Mouse (Mus musculus): Measurements from ENCODE around the gene Nf2. TPM values are rescaled to one million over a fixed set of nuclear protein-coding genes. Genes with fewer than 3 reads are reported as not detected.

The Nf2 gene
- polyA plus RNA-seq, 2 experiments = 10.7 to 12.1 TPM

GRCm38 (mm10) chr11:4831066-4831465, 18.3 kb downstream of the Nf2 start:
- TF ChIP-seq CTCF (IDR thresholded peaks at IDR 0.05; ENCODE audit: low read depth) = no peak
- no peak for TF ChIP-seq EP300 (IDR thresholded peaks at IDR 0.05; ENCODE audit: low read depth)
- ATAC-seq (ENCODE audit: insufficient read depth) (no peak), DNase-seq (ENCODE audit: low read depth in 3 of 3, low spot score in 3 of 3) (no peak)
- no peaks in the 10 kb centered on the region for H3K27me3 ChIP-seq (ENCODE audit: control insufficient read depth, insufficient read depth, low read length)
- H3K36me3 ChIP-seq (replicated peaks; ENCODE audit: control insufficient read depth, insufficient read depth, low read depth) = no peaks in the 10 kb centered on the region
- no peak overlapping the region for H3K27ac ChIP-seq
- no peak overlapping the region for H3K4me2 ChIP-seq (ENCODE audit: low read depth)
- H3K4me1 ChIP-seq (replicated peaks; ENCODE audit: control insufficient read depth in 2 of 2, insufficient read depth in 2 of 2, low read length in 1 of 2) = peaks cover 0 to 5% of the 10 kb centered on the region in 2 experiments; a peak in 1 of 4 replicates
- H3K4me3 ChIP-seq (ENCODE audit: insufficient read depth in 1 of 2, low read depth in 2 of 2, low read length in 2 of 2) = no peak overlapping the region
- no peak overlapping the region for H3K9ac ChIP-seq (replicated peaks)
- H3K9me3 ChIP-seq (ENCODE audit: control insufficient read depth, low read length) = no peaks in the 10 kb centered on the region

- Histone ChIP-seq H3K9me3 (ENCODE audit: control insufficient read depth, low read length) (no peaks in the 10 kb centered on the region), H3K4me1 (replicated peaks; ENCODE audit: control insufficient read depth in 2 of 2, insufficient read depth in 2 of 2, low read length in 1 of 2) (0 out of 4 replicates have a peak, but pooled peaks cover 0 to 2% of the 10 kb centered on the region in 2 experiments), H3K9ac (replicated peaks) (no peak overlapping the region), H3K4me2 (ENCODE audit: low read depth) (no peak overlapping the region), H3K27ac (no peak overlapping the region), H3K27me3 (ENCODE audit: control insufficient read depth, insufficient read depth, low read length) (no peaks in the 10 kb centered on the region), H3K36me3 (replicated peaks; ENCODE audit: control insufficient read depth, insufficient read depth, low read depth) (no peaks in the 10 kb centered on the region), H3K4me3 (ENCODE audit: insufficient read depth in 1 of 2, low read depth in 2 of 2, low read length in 2 of 2) (no peak overlapping the region)
- TF ChIP-seq CTCF (IDR thresholded peaks at IDR 0.05; ENCODE audit: low read depth) = no peak
- TF ChIP-seq EP300 (IDR thresholded peaks at IDR 0.05; ENCODE audit: low read depth) = no peak
- 73% methylated on average over 2 of the region's 2 CpGs for WGBS (ENCODE audit: insufficient replicate concordance)
- ATAC-seq (ENCODE audit: insufficient read depth) (no peak), DNase-seq (ENCODE audit: low read depth in 3 of 3, low spot score in 3 of 3) (no peak)
Observed at GRCm38 (mm10) chr11:4827916-4828315, 21.4 kb downstream of the Nf2 start.

GRCm38 (mm10) chr11:4827340-4827739, 22.0 kb downstream of the Nf2 start:
- TF ChIP-seq CTCF (IDR thresholded peaks at IDR 0.05; ENCODE audit: low read depth) (no peak), EP300 (IDR thresholded peaks at IDR 0.05; ENCODE audit: low read depth) (no peak)
- no peaks in the 10 kb centered on the region for H3K9me3 ChIP-seq (ENCODE audit: control insufficient read depth, low read length)
- H3K4me3 ChIP-seq (ENCODE audit: insufficient read depth in 1 of 2, low read depth in 2 of 2, low read length in 2 of 2) = no peak overlapping the region
- H3K9ac ChIP-seq (replicated peaks) = no peak overlapping the region
- 0 out of 4 replicates have a peak, but pooled peaks cover 0 to 2% of the 10 kb centered on the region in 2 experiments for H3K4me1 ChIP-seq (replicated peaks; ENCODE audit: control insufficient read depth in 2 of 2, insufficient read depth in 2 of 2, low read length in 1 of 2)
- H3K27ac ChIP-seq = no peak overlapping the region
- no peaks in the 10 kb centered on the region for H3K36me3 ChIP-seq (replicated peaks; ENCODE audit: control insufficient read depth, insufficient read depth, low read depth)
- no peak overlapping the region for H3K4me2 ChIP-seq (ENCODE audit: low read depth)
- ATAC-seq (ENCODE audit: insufficient read depth) (no peak), DNase-seq (ENCODE audit: low read depth in 3 of 3, low spot score in 3 of 3) (no peak)
- H3K27me3 ChIP-seq (ENCODE audit: control insufficient read depth, insufficient read depth, low read length) = no peaks in the 10 kb centered on the region

GRCm38 (mm10) chr11:4826152-4826778, 23.1 kb downstream of the Nf2 start:
- DNase-seq (ENCODE audit: low read depth in 3 of 3, low spot score in 3 of 3) = no peak
- Histone ChIP-seq H3K36me3 (replicated peaks; ENCODE audit: control insufficient read depth, insufficient read depth, low read depth) (no peaks in the 10 kb centered on the region), H3K27me3 (ENCODE audit: control insufficient read depth, insufficient read depth, low read length) (no peaks in the 10 kb centered on the region), H3K27ac (no peak overlapping the region), H3K4me3 (ENCODE audit: insufficient read depth in 1 of 2, low read depth in 2 of 2, low read length in 2 of 2) (no peak overlapping the region), H3K4me1 (replicated peaks; ENCODE audit: control insufficient read depth in 2 of 2, insufficient read depth in 2 of 2, low read length in 1 of 2) (0 out of 4 replicates have a peak, but pooled peaks cover 0 to 2% of the 10 kb centered on the region in 2 experiments), H3K9ac (replicated peaks) (no peak overlapping the region), H3K4me2 (ENCODE audit: low read depth) (no peak overlapping the region), H3K9me3 (ENCODE audit: control insufficient read depth, low read length) (no peaks in the 10 kb centered on the region)
- no peak for ATAC-seq (ENCODE audit: insufficient read depth)
- TF ChIP-seq CTCF (IDR thresholded peaks at IDR 0.05; ENCODE audit: low read depth) (no peak), EP300 (IDR thresholded peaks at IDR 0.05; ENCODE audit: low read depth) (no peak)
- 67% methylated on average over 3 of the region's 3 CpGs for WGBS (ENCODE audit: insufficient replicate concordance)

- 59% methylated on average over 6 of the region's 6 CpGs for WGBS (ENCODE audit: insufficient replicate concordance)
- H3K9me3 ChIP-seq (ENCODE audit: control insufficient read depth, low read length) = no peaks in the 10 kb centered on the region
- no peak overlapping the region for H3K9ac ChIP-seq (replicated peaks)
- no peak for TF ChIP-seq CTCF (IDR thresholded peaks at IDR 0.05; ENCODE audit: low read depth)
- DNase-seq (ENCODE audit: low read depth in 3 of 3, low spot score in 3 of 3) = no peak
- H3K4me3 ChIP-seq (ENCODE audit: insufficient read depth in 1 of 2, low read depth in 2 of 2, low read length in 2 of 2) = no peak overlapping the region
- no peaks in the 10 kb centered on the region for H3K27me3 ChIP-seq (ENCODE audit: control insufficient read depth, insufficient read depth, low read length)
- H3K4me1 ChIP-seq (replicated peaks; ENCODE audit: control insufficient read depth in 2 of 2, insufficient read depth in 2 of 2, low read length in 1 of 2) = no peaks in the 10 kb centered on the region
- H3K36me3 ChIP-seq (replicated peaks; ENCODE audit: control insufficient read depth, insufficient read depth, low read depth) = no peaks in the 10 kb centered on the region; the same call in 1 of the 2 replicates
- H3K27ac ChIP-seq = no peak overlapping the region
- no peak for ATAC-seq (ENCODE audit: insufficient read depth)
- H3K4me2 ChIP-seq (ENCODE audit: low read depth) = no peak overlapping the region
Observed at GRCm38 (mm10) chr11:4823655-4824312, 25.6 kb downstream of the Nf2 start.
